Mouse (Mus musculus) midbrain, embryonic 14.5 days (tissue): ENCODE data around the gene H2afy2. TPM values are rescaled to one million over a fixed set of nuclear protein-coding genes. Genes with fewer than 3 reads are reported as not detected.

Source experiments
- ATAC-seq: fragments of 200-750 bp; cut with Nextera tagmentation; 2 replicates; pipeline ENCODE4 v1.8.0; 2017; ENCODE audit warnings: moderate number of reproducible peaks, moderate library complexity; ENCODE audit not compliant: low FRiP score, low TSS enrichment
- DNase-seq: peaks from one replicate; pipeline ENCODE4 v3.0.0-alpha.2; 2015
- H3K27ac ChIP-seq: fragments of 300-500 bp; sonication (generic); replicated peaks from 2 replicates; pipeline ENCODE4 v1.5.1; 2014; ENCODE audit warnings: mild to moderate bottlenecking, low read depth, low read length, moderate library complexity
- H3K27me3 ChIP-seq: fragments of 300-500 bp; sonication (generic); 2 replicates; pipeline ENCODE4 v1.6.1; 2014; ENCODE audit warnings: low read length, control low read depth, mixed read lengths; ENCODE audit not compliant: control insufficient read depth, insufficient read depth
- H3K36me3 ChIP-seq: fragments of 300-500 bp; sonication (generic); 2 replicates; pipeline ENCODE4 v1.6.1; 2014; ENCODE audit warnings: low read length, control low read depth; ENCODE audit not compliant: control insufficient read depth, insufficient read depth
- H3K4me1 ChIP-seq: fragments of 300-500 bp; sonication (generic); 2 replicates; pipeline ENCODE4 v1.6.1; 2014; ENCODE audit warnings: mild to moderate bottlenecking, antibody characterized with exemption, low read length, control low read depth; ENCODE audit not compliant: control insufficient read depth, insufficient read depth
- H3K4me2 ChIP-seq: fragments of 300-500 bp; sonication (generic); 2 replicates; pipeline ENCODE4 v1.6.1; 2014; ENCODE audit warnings: mild to moderate bottlenecking, low read length, moderate library complexity
- H3K4me3 ChIP-seq: fragments of 300-500 bp; sonication (generic); replicated peaks from 2 replicates; pipeline ENCODE4 v1.5.1; 2014; ENCODE audit warnings: low read depth, low read length
- H3K9ac ChIP-seq: fragments of 300-500 bp; sonication (generic); replicated peaks from 2 replicates; pipeline ENCODE4 v1.6.1; 2014; ENCODE audit warnings: mild to moderate bottlenecking, low read length, moderate library complexity
- H3K9me3 ChIP-seq: fragments of 300-500 bp; sonication (generic); 2 replicates; pipeline ENCODE4 v1.6.1; 2016; ENCODE audit warnings: low read length, control low read depth, mixed read lengths; ENCODE audit not compliant: control insufficient read depth
- WGBS: fragments of 180-500 bp; shearing (Covaris S2); extraction: QIAGEN DNeasy Blood & Tissue Kit; methylation state at CpG from one replicate; pipeline ENCODE4 v1.1.7; 2014; 5-methylcytosine and 5-hydroxymethylcytosine counted together
- polyA plus RNA-seq: library from polyadenylated mRNA; unstranded; fragments of >200 nt; fragmentation: Nextera tagmentation; extraction: Ambion mirVana; gene quantifications from 2 replicates; pipeline ENCODE4 v1.2.1, GENCODE M21; 2014

H2afy2 gene
- polyA plus RNA-seq, 1 experiment from 2014 or later: 242 TPM

DNA sequence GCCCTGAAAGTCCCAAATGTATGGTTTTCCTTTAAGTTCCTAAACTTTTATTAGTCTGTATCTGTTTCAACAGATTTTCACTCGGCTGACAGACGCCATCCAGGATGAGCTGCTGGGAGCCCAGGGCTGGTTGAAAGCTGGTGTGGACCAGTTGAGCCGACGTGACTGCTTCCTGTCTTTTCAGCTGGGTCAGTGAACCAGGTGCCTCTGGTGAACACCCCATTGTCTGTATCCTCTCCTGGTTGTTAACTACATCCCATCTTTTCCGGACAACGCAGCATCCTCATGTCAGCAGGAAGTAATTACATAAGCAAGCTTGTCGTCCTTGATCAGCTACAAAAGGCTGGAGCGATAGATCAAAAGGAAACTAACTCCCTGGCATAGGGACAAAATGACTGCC, 9.1 kb upstream of the H2afy2 start:
- H3K4me2 ChIP-seq: no peak overlapping the region
- ATAC-seq (no peak), DNase-seq (no peak)
- H3K27me3 ChIP-seq: no peaks in the 10 kb centered on the region
- WGBS: 44% methylated on average over 8 of the region's 8 CpGs
- H3K4me3 ChIP-seq: no peak overlapping the region
- H3K36me3 ChIP-seq: no peaks in the 10 kb centered on the region
- no peak overlapping the region for H3K27ac ChIP-seq
- no peaks in the 10 kb centered on the region for H3K4me1 ChIP-seq
- H3K9ac ChIP-seq: no peak overlapping the region
- no peaks in the 10 kb centered on the region for H3K9me3 ChIP-seq

DNA sequence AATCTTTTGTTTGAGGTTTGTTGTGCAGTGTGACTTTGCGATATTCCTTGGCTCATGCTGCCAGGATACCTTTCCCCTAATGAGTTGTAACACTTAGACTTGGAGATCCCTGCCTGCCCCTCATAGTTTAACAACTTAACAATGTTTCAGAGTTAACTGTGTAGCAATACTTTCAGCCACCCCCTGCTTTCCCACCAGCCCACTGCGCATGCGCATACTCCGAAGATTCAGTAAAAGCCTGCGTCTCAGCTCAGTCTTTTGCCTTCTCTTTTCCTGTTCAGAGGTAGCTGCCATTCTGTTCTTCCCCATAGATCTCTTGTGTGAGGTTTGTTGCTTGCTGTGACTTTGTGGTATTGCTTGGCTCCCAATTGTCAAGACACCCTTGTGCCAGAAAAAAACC, 4.6 kb upstream of the H2afy2 start:
- H3K9ac ChIP-seq: no peak overlapping the region
- H3K27ac ChIP-seq: no peak overlapping the region
- WGBS: 97% methylated on average over 5 of the region's 5 CpGs
- no peaks in the 10 kb centered on the region for H3K36me3 ChIP-seq
- ATAC-seq (no peak), DNase-seq (no peak)
- no peaks in the 10 kb centered on the region for H3K9me3 ChIP-seq
- H3K27me3 ChIP-seq: no peaks in the 10 kb centered on the region
- no peak overlapping the region for H3K4me2 ChIP-seq
- H3K4me1 ChIP-seq: 0 out of 2 replicates have a peak, but pooled peaks cover 6% of the 10 kb centered on the region
- H3K4me3 ChIP-seq: no peak overlapping the region

DNA sequence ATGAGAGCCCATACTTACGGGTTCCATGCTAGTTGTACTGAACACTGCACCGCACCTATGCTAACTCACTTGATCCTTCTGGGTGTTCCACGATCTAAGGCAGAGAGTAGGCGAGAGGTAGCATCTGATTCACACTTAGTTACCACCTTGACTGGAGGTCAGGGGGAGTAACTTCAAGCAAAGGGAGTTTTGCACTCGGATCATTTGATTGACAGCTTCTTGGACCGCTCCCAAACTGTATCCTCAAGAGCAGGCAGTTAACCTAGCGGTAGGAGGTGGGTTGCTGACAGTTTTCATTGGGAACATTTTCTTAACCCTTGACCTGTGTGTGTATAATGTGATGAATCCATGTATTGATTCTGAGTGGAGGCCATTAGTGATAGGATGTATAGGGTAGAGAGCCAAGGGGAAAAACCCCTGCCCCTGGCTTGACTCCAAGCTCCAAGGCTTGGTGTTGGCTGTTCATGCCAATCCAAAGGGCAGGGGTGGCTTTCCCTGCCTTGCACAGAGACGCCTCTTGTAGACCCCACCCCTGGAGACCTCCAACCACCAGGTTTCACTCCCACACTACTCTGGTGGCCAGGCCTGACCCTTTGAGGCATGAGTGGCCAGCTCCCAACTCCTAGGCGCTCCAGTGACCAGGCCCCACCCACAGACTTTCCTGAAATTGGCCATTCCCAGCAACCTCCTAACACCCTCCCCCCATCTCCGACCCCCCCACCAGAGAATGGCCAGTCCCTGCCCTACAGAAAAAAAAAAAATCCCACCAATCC, 3.8 kb upstream of the H2afy2 start:
- peaks cover 6% of the 10 kb centered on the region; the same call in 1 of the 2 replicates for H3K4me1 ChIP-seq
- DNase-seq (no peak), ATAC-seq (no peak)
- WGBS: 79% methylated on average over 10 of the region's 10 CpGs
- H3K27me3 ChIP-seq: no peaks in the 10 kb centered on the region
- H3K9me3 ChIP-seq: no peaks in the 10 kb centered on the region
- H3K9ac ChIP-seq: no peak overlapping the region
- no peak overlapping the region for H3K27ac ChIP-seq
- no peak overlapping the region for H3K4me3 ChIP-seq
- H3K36me3 ChIP-seq: no peaks in the 10 kb centered on the region
- H3K4me2 ChIP-seq: no peak overlapping the region

DNA sequence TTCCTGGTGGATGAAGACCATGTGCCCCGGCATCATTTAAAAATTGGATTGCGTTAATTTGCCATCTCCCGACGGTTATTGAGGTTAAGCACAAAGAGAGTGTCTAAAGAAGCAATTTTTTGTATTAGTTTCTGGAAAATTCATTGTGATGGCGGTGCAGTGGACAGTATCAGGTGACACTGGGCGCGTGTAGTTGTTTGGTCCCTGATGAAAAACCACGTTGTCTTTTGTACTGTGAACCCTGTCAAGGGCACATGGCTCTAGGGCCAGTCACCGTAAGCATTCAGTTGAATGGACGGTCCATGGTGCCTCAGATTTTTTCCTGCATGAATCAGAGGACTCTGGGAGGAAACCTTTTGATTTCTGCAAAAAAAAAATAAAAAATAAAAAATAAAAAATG, 467 bp upstream of the H2afy2 start:
- DNase-seq (peak; percentile 70), ATAC-seq (no peak; the same call in 1 of the 2 replicates)
- no peaks in the 10 kb centered on the region for H3K9me3 ChIP-seq
- H3K9ac ChIP-seq: peak overlapping the region; percentile 100
- WGBS: 11% methylated on average over 10 of the region's 10 CpGs
- no peaks in the 10 kb centered on the region for H3K27me3 ChIP-seq
- no peaks in the 10 kb centered on the region for H3K36me3 ChIP-seq
- H3K4me3 ChIP-seq: peak overlapping the region; percentile 90
- H3K4me2 ChIP-seq: peak overlapping the region; percentile 71
- peaks cover 25% of the 10 kb centered on the region for H3K4me1 ChIP-seq
- peak overlapping the region; percentile 100 for H3K27ac ChIP-seq

DNA sequence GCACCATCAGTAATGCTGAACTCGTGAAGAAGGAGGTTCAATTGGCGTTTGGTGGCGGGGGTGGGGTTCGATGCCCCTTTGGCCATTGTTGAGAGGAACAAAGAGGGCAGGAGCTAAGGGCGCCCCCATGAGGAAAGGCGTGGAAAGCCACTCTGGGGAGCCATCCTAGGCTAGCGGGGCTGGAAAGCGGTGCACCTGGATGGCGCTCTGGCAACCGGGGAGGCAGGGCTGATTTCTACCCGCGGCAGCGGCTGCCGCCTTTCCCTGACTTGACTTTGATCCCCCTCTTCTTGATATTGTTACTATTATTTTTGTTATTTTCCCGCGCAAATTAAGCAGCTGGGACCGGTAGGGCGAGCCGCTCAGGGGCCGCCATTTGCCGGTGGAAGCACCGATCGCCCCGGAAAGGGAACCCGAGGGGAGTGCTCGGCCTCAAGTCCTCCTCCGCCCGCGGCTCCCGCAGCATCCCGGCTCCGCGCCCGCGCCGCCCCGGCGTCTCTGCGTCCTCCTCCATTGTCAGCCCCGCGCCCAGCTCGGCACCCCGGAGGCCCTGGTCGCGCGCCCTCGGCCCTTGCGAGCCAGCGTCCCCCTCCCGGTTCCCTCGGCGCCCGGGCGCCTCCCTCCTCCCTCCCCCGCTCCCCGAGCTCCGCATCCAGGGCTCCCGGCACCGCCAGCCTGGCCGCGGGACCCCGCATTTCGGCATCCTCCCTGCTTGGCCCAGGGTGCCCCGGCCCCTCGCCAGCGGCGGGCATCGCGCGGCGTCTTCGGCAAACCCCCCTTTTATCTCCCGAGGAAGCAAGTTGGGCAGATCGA, 942 bp downstream of the H2afy2 start:
- no peaks in the 10 kb centered on the region for H3K27me3 ChIP-seq
- H3K4me1 ChIP-seq: peaks cover 25% of the 10 kb centered on the region
- no peaks in the 10 kb centered on the region for H3K9me3 ChIP-seq
- H3K4me3 ChIP-seq: peak overlapping the region; percentile 90
- no peaks in the 10 kb centered on the region for H3K36me3 ChIP-seq
- H3K4me2 ChIP-seq: peak overlapping the region; percentile 71
- H3K9ac ChIP-seq: peak overlapping the region; percentile 100
- ATAC-seq: peak; percentile 68
- DNase-seq: peak; percentile 81
- H3K27ac ChIP-seq: peak overlapping the region; percentile 100
- under 1% methylated on average over 73 of the region's 74 CpGs for WGBS

DNA sequence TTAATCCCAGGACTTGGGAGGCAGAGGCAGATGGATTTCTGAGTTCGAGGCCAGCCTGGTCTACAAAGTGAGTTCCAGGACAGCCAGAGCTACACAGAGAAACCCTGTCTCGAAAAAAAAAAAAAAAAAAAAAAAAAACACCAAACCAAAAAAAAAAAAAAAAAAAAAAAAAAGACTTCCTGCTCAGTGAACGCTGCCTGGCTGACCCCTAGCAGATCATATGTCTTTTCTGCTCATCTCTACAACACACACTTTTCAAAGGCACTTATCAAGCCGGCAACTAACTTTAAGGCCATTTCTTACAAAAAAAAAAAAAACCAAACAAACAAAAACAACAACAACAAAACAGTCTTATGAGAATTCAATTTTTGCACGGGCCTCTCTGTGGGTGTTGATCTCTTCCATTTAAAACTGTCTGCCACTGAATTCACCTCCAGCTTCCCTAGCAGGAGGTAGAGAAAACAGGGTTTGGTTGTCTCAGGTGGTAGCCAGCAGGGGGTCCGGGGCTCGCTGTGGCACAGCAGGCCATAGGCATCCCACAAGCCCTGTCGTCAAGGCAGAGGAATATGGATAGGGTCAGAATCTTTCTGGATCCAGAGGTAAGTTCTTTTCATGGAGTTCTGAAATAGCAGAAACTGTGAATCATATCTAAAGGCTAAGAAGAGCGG, 2.4 kb downstream of the H2afy2 start:
- peak; percentile 41 for DNase-seq
- peaks cover 25% of the 10 kb centered on the region for H3K4me1 ChIP-seq
- peak overlapping the region; percentile 100; the same call in 1 of the 2 replicates for H3K27ac ChIP-seq
- no peaks in the 10 kb centered on the region for H3K27me3 ChIP-seq
- WGBS: 27% methylated on average over 8 of the region's 9 CpGs
- H3K9me3 ChIP-seq: no peaks in the 10 kb centered on the region
- H3K4me2 ChIP-seq: peak overlapping the region; percentile 71
- H3K36me3 ChIP-seq: no peaks in the 10 kb centered on the region
- H3K9ac ChIP-seq: peak overlapping the region; percentile 100; the same call in 1 of the 2 replicates
- peak overlapping the region; percentile 90 for H3K4me3 ChIP-seq
- no peak for ATAC-seq

DNA sequence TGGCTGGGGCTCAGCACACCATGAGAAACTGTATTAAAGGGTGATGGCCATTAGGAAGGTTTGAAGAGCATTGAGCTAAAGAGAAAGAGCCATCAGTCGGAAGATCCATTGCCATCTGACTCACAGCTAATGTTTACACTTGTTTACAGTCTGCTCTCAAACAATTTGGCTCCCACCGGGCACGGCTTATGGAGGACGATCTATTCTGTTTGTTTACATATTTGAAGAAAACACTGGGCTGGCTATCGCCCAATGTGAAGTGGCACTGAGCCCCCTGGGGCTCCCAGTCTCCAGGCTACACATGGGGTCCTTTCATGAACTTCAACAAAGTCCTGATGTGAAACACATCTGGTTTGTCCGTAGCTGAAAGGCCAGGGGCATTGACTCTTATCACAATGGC, 17.1 kb downstream of the H2afy2 start:
- no peak for ATAC-seq
- Histone ChIP-seq H3K9me3 (no peaks in the 10 kb centered on the region), H3K4me2 (no peak overlapping the region), H3K4me1 (peaks cover 14% of the 10 kb centered on the region), H3K36me3 (peaks cover 5% of the 10 kb centered on the region; the same call in 1 of the 2 replicates), H3K27me3 (no peaks in the 10 kb centered on the region), H3K4me3 (no peak overlapping the region), H3K27ac (no peak overlapping the region), H3K9ac (no peak overlapping the region)
- WGBS: 77% methylated on average over 6 of the region's 6 CpGs
- no peak for DNase-seq

DNA sequence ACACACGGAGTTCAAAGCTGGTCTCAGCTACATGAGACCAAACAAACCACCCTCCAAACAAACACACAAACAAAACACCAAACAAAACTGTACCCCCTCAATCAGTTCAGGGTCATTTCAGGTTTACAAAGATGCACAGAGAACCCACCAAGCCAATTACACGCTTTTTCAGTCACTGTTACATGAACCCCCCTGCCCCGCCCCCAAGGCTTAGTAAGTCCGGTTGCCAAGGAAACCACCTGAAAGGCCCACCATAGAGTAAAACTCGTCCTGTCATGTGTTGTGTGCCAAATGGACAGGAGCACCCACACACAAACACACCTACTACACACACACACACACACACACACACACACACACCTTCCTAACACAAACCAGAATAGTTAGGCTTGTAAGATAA, 18.4 kb downstream of the H2afy2 start:
- Histone ChIP-seq H3K27ac (no peak overlapping the region), H3K9ac (no peak overlapping the region), H3K36me3 (peaks cover 5% of the 10 kb centered on the region; the same call in 1 of the 2 replicates), H3K4me1 (peaks cover 14% of the 10 kb centered on the region), H3K4me2 (peak overlapping the region; percentile 12; the same call in 1 of the 2 replicates), H3K9me3 (no peaks in the 10 kb centered on the region), H3K4me3 (no peak overlapping the region), H3K27me3 (no peaks in the 10 kb centered on the region)
- ATAC-seq (peak; percentile 50; the same call in 1 of the 2 replicates), DNase-seq (peak; percentile 76)
- 14% methylated on average over 5 of the region's 5 CpGs for WGBS
